Mouse (Mus musculus): ENCODE data around the gene Ercc1.

Ercc1 gene

GRCm38 (mm10) chr7:19309278-19309883, 35.2 kb upstream of the Ercc1 start:
- DNase-seq (ENCODE audit: low spot score) = no peak

GRCm38 (mm10) chr7:19309884-19310641, 34.5 kb upstream of the Ercc1 start, which contains the start of gene Fosb:
Gene Fosb, minus strand, starts transcription at chr7:19310051.
- DNase-seq (ENCODE audit: low spot score) = peak; percentile 96

- no peak for DNase-seq (ENCODE audit: low spot score)
Observed at GRCm38 (mm10) chr7:19311991-19312390, 32.6 kb upstream of the Ercc1 start.

- no peak for DNase-seq (ENCODE audit: low spot score)
Observed at GRCm38 (mm10) chr7:19314033-19314432, 30.5 kb upstream of the Ercc1 start.

- no peak for DNase-seq (ENCODE audit: low spot score)
Observed at GRCm38 (mm10) chr7:19316451-19317161, 28.0 kb upstream of the Ercc1 start.

GRCm38 (mm10) chr7:19318201-19318600, 26.4 kb upstream of the Ercc1 start:
- no peak for DNase-seq (ENCODE audit: low spot score)

GRCm38 (mm10) chr7:19318676-19319075, 25.9 kb upstream of the Ercc1 start:
- DNase-seq (ENCODE audit: low spot score) = no peak

GRCm38 (mm10) chr7:19319458-19319857, 25.1 kb upstream of the Ercc1 start:
- no peak for DNase-seq (ENCODE audit: low spot score)

GRCm38 (mm10) chr7:19319906-19320305, 24.7 kb upstream of the Ercc1 start:
- peak; percentile 84 for DNase-seq (ENCODE audit: low spot score)

- DNase-seq (ENCODE audit: low spot score) = no peak
Observed at GRCm38 (mm10) chr7:19320637-19321036, 23.9 kb upstream of the Ercc1 start.

GRCm38 (mm10) chr7:19321464-19321863, 23.1 kb upstream of the Ercc1 start:
- DNase-seq (ENCODE audit: low spot score) = no peak

GRCm38 (mm10) chr7:19322489-19322888, 22.1 kb upstream of the Ercc1 start:
- DNase-seq (ENCODE audit: low spot score) = no peak

GRCm38 (mm10) chr7:19324221-19324620, 20.4 kb upstream of the Ercc1 start:
- no peak for DNase-seq (ENCODE audit: low spot score)

- no peak for DNase-seq (ENCODE audit: low spot score)
Observed at GRCm38 (mm10) chr7:19325262-19326199, 19.0 kb upstream of the Ercc1 start.

GRCm38 (mm10) chr7:19326359-19326758, 18.2 kb upstream of the Ercc1 start:
- DNase-seq (ENCODE audit: low spot score) = no peak

- DNase-seq (ENCODE audit: low spot score) = no peak
Observed at GRCm38 (mm10) chr7:19327128-19327527, 17.4 kb upstream of the Ercc1 start.

GRCm38 (mm10) chr7:19327782-19328181, 16.8 kb upstream of the Ercc1 start:
- no peak for DNase-seq (ENCODE audit: low spot score)

- DNase-seq (ENCODE audit: low spot score) = no peak
Observed at GRCm38 (mm10) chr7:19328425-19328824, 16.2 kb upstream of the Ercc1 start.

GRCm38 (mm10) chr7:19331910-19332309, 12.7 kb upstream of the Ercc1 start:
- DNase-seq (ENCODE audit: low spot score) = no peak

GRCm38 (mm10) chr7:19332709-19333352, 11.7 kb upstream of the Ercc1 start:
- DNase-seq (ENCODE audit: low spot score) = peak; percentile 77

- DNase-seq (ENCODE audit: low spot score) = no peak
Observed at GRCm38 (mm10) chr7:19335583-19335982, 9.0 kb upstream of the Ercc1 start.
